Mouse (Mus musculus): Measurements from ENCODE around the gene Plcd1.

Plcd1 gene

DNA sequence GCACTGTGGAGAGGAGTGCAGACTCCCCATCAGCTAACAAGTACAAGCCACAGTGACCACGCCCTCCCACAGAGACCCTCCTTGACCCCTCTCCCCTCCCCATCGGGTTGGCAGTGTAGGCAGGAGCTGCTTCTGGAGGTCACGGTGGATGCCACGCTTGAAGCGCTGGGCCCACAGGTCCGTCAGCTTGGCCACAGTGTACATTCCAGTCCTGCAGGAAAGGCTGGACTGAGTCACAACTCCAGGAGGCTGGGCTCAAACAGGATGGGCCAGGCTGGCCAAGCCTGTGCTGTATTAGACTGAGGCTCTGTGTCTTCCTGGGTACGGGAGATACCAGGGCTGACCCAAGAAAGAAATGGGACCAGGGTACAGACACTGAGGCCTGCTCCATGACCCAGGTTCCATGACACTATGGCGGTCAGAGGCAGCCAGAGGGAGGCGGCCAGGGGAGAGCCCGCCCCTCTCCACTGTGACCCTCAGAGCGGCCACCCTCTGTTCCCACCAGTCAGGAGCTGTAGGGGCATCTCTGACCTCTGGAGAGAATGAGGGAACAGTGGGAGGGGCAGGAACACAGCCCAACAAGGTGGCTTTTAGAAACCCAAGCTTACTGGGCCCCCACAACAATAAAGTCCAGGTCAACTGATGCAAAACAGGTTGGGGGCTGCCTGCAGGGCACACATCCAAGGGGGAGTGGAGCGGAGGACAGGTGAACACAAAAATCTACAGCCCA is 1.6 kb downstream of the Plcd1 start:
- no peak for DNase-seq (ENCODE audit: low spot score)

DNA sequence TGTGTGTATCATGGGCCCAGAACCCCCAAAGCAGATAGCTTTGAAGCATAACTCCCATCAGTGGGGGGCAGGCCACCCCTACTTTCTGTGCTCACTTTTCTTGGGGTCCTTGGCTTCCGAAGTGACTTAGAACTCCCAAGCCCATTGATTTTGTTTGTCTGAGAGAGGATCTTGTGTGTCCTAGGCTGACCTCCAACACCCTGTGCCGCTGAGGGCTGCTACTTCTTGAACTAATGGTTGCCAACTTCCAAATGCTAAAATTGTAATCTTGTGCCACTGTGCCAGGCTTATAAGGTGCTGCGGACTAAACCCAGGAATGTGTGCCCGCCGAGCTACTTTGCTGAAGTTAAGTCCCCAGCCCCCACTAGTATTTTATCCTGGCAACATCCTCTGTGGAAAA is 2.8 kb downstream of the Plcd1 start:
- DNase-seq (ENCODE audit: low spot score), result no peak

DNA sequence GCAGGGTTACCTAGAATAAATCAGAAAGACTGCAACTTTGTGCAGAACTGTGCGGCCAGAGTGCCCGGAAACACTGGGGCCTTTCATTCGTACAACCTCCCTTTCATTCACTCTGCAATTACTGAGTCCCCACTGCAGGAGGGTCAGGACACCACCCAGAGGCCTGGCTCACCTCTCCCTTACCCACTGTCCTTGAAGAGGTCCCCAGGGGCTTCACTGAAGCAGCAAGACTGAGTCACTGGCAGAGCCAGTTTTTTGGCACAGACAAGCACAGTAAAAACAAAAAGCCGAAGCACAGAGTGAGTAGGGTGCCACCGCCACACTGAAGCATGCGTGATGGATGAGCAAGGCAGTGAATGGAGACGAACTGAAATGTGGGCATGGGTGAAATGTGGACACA is 3.9 kb downstream of the Plcd1 start:
- no peak for DNase-seq (ENCODE audit: low spot score)

DNA sequence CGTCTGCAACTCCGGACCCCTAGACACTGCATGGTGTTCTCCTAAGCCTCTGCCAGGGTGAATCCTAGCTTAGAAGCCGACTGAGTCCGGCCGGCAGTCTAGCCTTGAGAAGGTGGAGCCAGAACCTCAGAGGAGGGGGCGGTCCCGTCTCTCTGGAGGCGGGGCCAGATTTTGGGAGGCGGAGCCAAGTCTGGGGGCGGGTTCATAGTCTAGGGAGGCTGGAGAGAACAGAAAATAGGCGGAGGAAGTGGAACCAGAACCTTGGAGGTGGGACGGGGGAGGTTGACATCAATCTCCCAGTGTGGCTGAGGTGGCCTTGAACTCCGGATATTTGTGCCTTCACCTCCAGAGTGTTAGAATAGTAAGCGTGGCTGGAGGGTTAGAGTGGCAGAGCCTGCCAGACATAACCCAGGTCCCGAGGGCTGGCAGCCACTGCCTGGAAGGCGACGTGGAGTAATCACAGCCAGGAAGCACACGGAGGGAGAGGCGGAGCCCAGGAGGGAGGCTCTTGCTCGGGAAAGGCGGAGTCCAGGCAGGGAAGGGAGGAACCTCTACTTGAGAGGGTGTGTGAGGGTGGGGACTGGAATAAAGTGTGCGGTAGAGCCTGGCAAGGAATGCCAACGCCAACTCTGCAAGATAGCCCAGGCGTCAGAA is 5.0 kb downstream of the Plcd1 start:
- DNase-seq (ENCODE audit: low spot score), result peak; percentile 81

DNA sequence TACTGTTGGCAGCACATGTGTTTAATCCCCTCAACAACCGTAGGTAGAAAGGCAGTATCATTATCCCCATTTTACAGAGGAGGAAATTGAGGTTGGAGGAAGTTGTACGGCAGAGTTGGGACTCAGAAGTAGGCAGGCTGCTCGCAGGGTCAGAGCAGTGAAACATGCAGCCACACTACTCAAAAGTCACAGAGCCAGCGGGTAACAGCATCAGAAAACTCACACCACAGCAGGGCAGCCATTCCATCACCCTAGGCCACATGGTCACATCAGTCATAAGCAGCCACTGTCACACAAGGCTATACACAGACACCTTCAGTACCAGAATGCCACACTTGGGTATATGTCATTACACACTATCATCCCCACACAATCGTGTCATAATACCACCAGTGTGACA is 6.0 kb downstream of the Plcd1 start:
- no peak for DNase-seq (ENCODE audit: low spot score)

DNA sequence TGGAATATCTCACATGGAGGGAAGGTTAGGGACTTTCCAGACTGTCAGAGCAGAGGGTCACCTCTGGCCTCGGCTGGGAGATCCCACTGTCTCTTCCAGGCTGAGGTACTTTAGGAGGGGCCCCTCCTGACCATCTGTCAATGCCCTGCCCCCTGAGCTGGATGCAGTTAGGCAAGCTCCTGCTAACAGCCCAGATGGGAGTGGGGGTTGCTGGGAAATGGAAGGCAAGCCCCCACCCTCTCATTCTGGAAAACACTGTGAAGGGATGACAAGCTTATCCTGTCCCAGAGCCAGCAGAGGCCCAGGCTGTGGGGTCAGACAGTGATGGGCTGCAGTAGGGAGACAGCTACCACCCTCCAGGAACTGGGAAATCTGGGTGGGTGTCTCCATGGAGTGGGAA is 6.9 kb downstream of the Plcd1 start:
- DNase-seq (ENCODE audit: low spot score), result no peak

DNA sequence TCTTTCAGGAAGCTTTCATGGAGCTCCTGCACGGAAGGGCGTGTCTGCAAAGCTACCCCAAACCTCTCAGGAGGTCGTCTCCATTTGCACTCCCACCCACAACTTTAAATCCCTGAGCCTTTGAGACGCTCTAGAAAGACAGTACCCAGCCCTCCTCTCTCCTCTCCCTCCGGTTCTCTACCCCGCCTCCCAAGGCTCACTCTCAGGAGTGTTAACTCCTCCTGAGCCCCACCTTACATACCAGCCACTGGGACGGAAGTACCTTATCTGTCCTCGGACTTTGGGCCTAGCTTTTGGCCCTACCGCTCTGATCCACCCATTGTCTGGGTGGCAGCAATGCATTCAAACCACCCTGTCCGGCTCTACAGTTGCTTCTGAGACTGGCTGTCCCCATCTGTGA is 9.3 kb downstream of the Plcd1 start:
- DNase-seq (ENCODE audit: low spot score), result no peak

DNA sequence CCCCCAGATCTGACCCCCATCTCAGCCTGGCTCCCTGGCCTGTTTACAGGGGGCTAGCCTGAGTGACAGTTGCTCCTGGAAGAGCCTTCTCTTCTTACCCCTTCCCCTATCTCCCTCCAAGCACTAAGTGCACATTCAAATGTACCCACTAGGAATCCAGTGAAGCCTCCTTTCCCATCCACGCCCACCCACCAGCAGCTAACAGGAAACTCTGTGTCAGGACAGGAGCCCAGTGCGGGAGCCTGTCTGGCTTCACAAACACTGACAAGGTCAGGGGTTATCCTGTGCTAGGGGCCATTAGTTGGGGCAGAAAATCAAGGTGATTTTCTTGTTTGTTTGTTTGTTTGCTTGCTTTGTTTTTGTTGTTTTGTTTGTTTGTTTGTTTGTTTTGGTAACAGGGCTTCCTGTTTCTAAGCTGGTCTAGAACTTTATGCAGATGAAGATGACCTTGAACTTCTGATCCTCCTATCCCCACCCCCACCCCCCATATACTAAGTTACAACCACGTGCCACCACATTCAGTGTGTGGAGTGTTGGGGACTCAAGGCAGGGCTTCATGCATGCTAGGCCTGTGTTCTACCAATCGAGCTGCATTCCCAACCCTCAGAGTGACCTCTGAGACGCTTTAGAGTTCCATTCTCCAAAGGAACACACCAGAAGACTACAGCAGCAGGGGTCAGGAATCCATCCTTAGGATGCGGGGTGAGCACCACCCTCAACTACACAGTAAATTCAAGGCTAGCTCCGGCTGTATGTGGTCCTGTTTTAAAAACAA is 10.5 kb downstream of the Plcd1 start:
- DNase-seq (ENCODE audit: low spot score), result no peak

DNA sequence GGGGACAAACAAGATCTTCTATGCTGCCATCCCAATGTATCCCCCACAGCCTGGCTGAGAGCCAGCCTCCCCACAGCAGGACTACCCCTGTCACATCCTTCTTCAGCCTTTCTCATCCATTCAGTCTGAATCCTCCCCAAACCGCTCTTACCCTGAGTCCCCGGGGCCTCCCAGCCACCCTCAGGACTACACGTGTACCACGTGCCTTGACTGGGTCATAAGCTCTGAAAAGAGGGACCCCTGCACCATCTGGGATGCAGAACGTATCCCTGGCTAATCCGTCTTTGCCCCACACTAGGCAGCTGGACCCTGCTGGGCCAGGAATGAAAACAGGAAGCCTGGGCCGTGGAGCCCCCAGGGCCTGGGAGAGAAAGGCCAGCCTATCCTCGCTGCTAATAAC is 11.3 kb downstream of the Plcd1 start:
- DNase-seq (ENCODE audit: low spot score), result no peak

DNA sequence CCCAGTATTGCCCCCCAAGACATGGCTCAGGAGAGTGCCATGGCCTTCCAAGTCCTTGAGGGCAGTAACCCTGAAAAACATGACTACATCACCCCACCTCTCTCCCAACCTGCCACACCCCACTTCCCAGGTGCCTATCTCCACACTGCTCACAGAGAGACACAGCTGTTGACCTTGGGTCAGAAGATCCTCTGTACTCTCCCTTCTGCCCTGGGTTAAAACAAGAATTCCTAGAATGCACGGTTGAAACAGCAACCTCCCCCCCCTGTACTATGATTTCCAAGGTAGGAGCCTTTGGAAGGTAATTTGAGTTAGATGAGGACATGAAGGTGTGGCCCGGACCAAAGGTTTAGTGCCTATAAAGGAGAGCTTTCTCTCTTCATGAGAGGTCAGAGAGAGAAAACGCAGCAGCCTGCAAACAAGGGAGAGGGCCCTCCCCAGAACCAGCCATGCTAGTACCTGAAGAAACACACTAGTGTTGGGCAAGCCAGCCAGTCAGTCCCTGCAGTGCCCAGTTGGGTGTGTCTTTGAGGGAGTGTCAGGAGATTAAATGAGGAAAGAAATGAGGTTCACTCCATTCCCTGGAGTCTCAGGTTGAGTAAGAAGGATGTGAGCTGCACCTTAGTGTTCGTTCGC is 13.1 kb downstream of the Plcd1 start:
- no peak for DNase-seq (ENCODE audit: low spot score)

DNA sequence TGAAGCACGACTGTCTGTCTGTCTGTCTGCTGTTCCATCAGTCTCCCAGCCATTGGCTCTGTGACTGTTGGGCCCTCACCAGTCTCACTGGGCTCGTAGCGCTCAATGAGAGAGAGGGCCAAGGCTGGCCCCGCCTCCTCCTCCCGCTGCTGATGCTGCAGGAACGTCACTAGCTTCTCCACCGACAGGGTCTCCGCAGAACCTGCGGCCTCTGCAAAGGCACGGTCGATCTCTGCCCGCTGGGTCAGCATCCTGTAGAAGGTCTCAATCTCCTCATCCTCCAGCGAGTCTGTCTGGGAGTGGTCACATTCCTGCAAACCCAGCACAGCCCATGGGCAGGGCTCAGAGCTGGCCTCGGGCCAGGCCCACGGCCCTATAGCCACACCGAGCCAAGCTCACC is 17.6 kb downstream of the Plcd1 start:
- no peak for DNase-seq (ENCODE audit: low spot score)

DNA sequence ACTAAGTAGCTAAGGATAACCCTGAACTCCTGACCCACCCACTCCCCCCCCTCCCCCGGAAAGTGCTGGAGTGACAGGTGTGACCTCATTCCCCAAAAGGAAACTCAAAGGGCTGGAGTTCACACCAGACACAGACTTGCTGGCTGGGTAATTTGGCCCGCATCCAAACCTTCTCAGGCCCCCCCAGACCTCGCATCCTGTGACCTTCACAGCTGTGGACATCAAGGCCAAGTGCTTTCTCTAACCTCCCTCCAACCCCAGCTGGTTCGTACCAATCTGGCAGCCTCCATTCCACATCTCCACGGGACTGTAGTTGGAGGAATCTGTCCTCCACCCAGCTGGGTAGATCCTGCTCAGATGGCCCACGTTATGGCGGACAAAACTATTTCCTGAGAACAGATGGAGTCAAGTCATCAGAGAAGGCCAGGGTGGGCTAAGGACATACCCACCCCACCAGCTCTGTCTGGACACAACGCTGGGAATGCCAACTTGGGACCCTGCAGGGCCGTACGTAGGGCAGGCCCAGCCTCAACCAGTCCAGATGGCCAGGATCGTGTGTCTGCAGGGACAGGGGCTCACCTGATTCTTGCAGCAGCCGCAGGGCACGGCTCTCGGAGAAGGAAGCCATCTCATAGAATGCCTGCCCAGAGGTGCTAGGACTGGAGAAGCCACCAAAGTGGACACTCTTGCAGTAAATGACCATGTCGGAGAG is 20.0 kb downstream of the Plcd1 start:
- no peak for DNase-seq (ENCODE audit: low spot score)

DNA sequence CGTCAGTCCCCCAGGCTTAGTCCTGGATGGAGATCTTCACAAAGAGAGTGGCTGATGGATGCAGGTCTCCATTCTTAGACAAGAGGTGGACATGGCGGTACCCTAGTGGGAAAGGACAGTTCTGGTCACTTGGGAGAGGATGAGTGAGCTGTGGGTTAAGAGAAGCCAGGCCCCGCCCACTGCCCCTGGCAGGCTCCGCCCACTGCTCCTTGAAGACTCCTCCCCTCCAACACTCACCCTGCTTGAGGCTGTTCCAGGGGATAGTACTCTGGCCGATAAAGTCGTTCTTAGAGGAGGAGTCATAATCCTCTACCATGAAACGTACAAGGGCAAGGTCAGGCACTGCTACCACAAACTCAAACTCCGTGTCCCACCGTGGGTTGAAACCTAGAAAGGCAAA is 21.5 kb downstream of the Plcd1 start:
- no peak for DNase-seq (ENCODE audit: low spot score)

DNA sequence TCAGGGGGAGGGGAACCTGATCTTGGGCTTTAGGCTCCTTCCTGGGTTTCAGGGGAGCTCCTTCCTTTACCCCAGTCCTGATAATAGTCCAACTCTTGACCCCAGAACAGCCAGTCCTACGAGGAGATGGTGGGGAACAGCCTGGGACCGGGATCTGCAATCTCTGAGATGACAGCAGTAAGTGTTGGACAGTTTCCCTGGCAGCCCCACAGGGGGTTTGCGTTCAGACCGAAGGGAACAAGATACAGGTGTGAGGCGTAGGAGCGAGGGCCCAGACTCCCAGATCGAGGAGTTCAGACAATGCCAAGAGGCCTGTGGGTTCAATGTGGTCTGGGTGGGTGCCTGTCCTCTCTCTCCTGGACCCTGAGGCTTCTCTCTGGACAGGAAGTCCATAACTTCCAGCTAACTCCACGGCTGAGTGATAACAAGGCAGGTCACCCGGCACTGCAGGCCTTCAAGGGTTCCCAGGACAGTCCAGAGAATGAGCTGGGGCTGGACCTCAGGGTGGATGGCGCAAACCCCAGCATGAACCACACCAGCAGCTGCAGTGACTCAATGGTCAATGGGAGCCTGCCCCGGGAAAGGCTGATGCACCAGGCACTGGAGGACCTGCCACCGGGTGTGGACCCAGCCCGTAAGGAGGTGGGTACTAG is 23.0 kb downstream of the Plcd1 start:
- no peak for DNase-seq (ENCODE audit: low spot score)

DNA sequence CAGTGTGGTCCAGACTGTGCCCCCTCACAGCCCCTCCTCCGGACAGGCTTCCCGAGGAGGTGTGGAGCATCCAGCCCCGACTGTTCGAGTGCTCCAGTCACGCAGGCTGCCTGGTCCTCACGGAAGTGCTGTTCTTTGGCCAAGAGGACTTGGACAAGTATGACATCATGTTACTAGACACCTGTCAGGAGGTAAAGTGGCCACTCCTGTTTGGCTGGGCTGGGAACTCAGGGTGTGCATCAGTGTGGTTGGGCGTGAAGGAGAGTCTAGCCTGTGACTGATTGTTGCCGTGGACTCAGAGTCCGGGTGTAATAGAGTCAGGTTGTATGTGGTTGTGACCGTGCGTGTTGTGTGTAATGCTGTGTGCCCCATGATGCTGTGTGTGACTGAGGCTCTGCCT is 25.0 kb downstream of the Plcd1 start:
- DNase-seq (ENCODE audit: low spot score), result no peak

DNA sequence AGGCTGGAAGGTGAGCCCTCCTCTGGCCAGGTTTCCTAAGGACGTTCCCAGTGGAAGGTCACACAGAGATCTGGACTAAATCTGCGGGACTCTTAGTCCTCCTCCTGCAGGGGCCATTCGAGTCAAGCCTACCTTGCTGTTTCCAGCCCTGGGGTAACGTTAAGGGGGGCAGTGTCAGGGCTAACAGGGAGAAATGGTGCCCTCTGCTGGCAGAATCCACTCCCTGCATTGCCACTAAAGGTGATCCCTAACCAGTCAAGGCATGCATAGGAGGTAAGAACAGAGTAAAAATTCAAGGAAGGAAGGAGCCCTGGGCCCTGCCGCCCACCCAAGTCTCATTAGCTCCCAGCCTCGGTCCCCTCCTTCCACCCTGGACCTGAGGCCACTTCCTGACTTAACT is 25.7 kb downstream of the Plcd1 start:
- peak; percentile 84 for DNase-seq (ENCODE audit: low spot score)

DNA sequence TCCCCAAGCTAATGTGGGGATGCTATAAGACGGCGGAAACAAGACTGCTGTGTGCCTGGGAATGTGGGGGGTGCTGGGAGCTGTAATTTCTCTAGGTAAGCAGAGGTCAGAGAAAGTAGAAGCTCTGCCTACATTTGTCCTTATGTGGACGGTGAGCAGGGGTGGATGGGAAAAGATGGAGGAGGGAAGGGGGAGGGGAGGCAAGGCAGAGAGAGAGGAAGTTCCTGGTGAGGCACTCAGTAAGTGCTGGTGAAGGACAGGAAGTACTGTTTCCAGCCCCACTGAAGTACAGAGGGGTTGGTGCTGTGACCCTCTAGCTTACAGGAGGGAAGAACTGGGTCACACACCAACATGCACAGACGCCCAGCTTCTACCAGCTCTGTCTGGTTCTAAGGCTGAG is 29.0 kb downstream of the Plcd1 start:
- DNase-seq (ENCODE audit: low spot score), result no peak

DNA sequence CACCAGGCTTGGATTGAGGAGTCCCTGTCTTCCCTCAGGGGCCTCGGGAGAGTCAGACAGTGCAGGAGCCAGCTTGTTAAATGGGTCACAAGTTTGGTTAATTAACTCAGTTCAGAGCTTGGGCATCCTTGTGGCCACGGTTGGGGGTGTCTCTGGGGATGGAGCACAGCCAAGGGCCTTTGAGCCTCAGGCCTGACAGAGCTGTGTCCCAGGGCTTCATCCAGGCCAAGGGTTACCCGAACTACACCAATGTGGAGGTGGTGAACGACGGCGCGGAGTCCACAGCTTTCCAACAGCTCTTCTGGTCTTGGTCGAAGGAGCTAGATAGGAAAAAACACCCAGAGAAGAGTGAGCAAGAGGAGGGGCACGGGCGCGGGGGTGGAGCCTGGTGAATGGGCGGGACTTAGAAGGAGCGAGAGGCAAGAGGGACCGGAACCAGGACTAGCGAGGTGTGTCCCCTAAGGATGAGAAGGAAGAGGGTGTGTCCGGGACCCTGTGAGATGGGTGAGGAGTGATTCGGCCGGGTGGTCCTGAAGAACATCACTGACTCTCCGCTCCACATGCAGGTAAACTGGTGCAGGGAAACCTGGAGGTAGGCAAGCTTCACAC is 30.2 kb downstream of the Plcd1 start:
- no peak for DNase-seq (ENCODE audit: low spot score)

DNA sequence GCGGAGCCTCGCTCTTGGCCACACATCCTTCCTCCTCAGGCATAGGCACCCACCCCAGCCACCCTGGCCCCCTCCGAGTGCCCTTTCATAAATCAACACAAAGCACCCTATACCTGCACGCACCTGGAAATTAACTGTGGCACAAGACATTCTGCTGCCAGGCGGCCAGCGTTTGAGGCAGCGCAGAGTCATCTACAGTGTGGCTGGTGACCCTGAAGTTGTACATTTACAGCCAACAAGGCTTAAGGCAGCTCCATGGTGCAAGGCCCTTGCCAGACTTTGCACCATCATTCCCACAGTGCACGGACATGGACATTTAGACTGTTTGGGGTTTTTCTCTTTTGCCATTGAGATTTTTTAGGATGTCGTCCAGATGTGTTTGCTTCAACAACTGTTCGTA is 32.6 kb downstream of the Plcd1 start:
- no peak for DNase-seq (ENCODE audit: low spot score)

DNA sequence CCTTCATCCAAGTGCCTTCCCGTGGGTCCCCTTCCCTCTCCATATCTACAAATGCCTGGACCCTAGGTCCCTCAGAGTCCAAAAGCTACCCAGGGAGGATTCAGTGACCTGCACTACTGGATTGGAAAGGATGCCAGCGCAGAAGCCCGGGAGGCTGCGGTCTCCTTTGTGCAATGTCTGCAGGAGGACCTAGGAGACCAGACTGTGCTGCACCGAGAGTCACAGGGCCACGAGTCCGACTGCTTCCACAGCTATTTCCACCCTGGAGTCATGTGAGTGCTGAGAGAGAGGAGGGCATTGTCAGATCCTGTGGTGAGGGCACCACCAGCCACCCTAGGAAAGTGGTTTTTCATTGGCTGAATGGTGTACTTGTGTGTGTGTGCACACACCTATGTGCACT is 35.1 kb downstream of the Plcd1 start:
- no peak for DNase-seq (ENCODE audit: low spot score)

DNA sequence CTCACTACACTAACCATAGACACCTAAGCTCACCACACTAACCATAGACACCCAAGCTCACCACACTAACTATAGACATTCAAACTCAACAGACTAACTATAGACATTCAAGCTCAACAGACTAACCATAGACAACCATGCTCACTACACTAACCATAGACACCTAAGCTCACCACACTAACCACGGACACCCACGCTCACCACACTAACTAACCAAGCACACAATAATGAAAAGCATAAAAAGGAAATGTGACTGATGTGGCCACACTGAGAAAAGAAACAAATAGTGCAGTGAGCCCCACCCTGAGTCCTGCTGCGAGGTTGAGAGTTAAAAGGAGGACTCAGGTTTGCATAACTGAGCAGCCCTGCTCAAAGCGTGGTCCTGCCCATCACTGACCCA is 38.0 kb downstream of the Plcd1 start:
- no peak for DNase-seq (ENCODE audit: low spot score)

Data from layer of hippocampus, adult 11-12 months (tissue).